Mouse (Mus musculus) C2C12 (cell line): ENCODE measurements around the gene Elmod1.

Experiments
- CEBPB ChIP-seq: IDR thresholded peaks from one replicate; pipeline ENCODE4 v1.6.1; 2011; ENCODE audit warnings: low read depth, mild to moderate bottlenecking, control low read depth, moderate library complexity
- CTCF ChIP-seq: IDR thresholded peaks from one replicate; pipeline ENCODE4 v1.5.1; 2011; ENCODE audit not compliant: control insufficient read depth, insufficient read depth, insufficient read length
- FOSL1 ChIP-seq: IDR thresholded peaks from one replicate; pipeline ENCODE4 v1.8.0; 2011; ENCODE audit warnings: mild to moderate bottlenecking, low read length; ENCODE audit not compliant: poor library complexity, insufficient read depth, severe bottlenecking
- MAX ChIP-seq: IDR thresholded peaks from one replicate; pipeline ENCODE4 v1.6.1; 2011; ENCODE audit warnings: mild to moderate bottlenecking, control low read depth
- MYOG ChIP-seq: IDR thresholded peaks from one replicate; pipeline ENCODE4 v1.6.1; 2011; ENCODE audit not compliant: control insufficient read depth, insufficient read length; ENCODE audit errors: extremely low read depth

DNA sequence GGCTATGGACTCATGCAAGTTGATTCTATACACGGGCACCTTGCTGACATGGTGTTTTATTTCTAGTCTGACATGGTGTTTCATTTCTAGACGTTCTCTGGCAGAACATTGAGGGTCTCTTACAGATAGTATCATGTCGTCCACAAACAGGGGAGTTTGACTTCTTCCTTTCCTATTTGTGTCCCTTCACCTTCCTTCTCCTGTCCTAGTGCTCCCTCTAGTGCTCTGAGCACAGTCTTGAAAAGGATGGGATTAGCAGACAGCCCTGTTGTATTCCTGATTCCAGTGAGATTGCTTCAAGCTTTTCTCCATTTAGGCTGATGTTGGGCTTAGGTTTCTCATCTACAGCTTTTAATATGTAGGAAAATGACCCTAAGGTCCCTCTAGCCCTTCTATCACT lies 11.9 kb upstream of the Elmod1 start:
- TF ChIP-seq CTCF (no peak), FOSL1 (no peak), MAX (no peak), MYOG (no peak), CEBPB (no peak)
